Mouse (Mus musculus): Measurements from ENCODE around the gene Crhr2.

Gene Crhr2

GRCm38 (mm10) chr6:55132794-55133193, at the start of gene Crhr2:
Gene Crhr2 (minus strand): TSS chr6:55133016.
- DNase-seq = no peak

GRCm38 (mm10) chr6:55179560-55179959, 46.7 kb upstream of the Crhr2 start:
- DNase-seq = no peak

- DNase-seq = no peak
These were observed 44.4 kb upstream of the Crhr2 start for GRCm38 (mm10) chr6:55177060-55177732.

GRCm38 (mm10) chr6:55175892-55176291, 43.1 kb upstream of the Crhr2 start:
- DNase-seq = no peak

- DNase-seq = no peak
These were observed 42.6 kb upstream of the Crhr2 start for GRCm38 (mm10) chr6:55175456-55175855.

GRCm38 (mm10) chr6:55174741-55175181, 41.9 kb upstream of the Crhr2 start, which contains the start of gene Inmt:
Gene Inmt (minus strand): TSS chr6:55175043.
- DNase-seq = no peak

GRCm38 (mm10) chr6:55173941-55174349, 41.1 kb upstream of the Crhr2 start:
- no peak for DNase-seq

GRCm38 (mm10) chr6:55173171-55173570, 40.4 kb upstream of the Crhr2 start:
- DNase-seq = no peak

GRCm38 (mm10) chr6:55171638-55172037, 38.8 kb upstream of the Crhr2 start:
- DNase-seq = no peak

- DNase-seq = no peak
These were observed 37.0 kb upstream of the Crhr2 start for GRCm38 (mm10) chr6:55169818-55170217.

- peak; percentile 68 for DNase-seq
These were observed 34.1 kb upstream of the Crhr2 start for GRCm38 (mm10) chr6:55166777-55167463.

GRCm38 (mm10) chr6:55163046-55163584, 30.3 kb upstream of the Crhr2 start:
- no peak for DNase-seq

- DNase-seq = peak; percentile 78
These were observed 28.5 kb upstream of the Crhr2 start for GRCm38 (mm10) chr6:55161311-55161761.

GRCm38 (mm10) chr6:55159256-55159655, 26.4 kb upstream of the Crhr2 start:
- DNase-seq = no peak

- DNase-seq = no peak
These were observed 19.4 kb upstream of the Crhr2 start for GRCm38 (mm10) chr6:55152226-55152625.

GRCm38 (mm10) chr6:55146138-55146537, 13.3 kb upstream of the Crhr2 start:
- DNase-seq = no peak

GRCm38 (mm10) chr6:55145285-55145684, 12.5 kb upstream of the Crhr2 start:
- no peak for DNase-seq

GRCm38 (mm10) chr6:55138343-55138742, 5.5 kb upstream of the Crhr2 start:
- DNase-seq = no peak

GRCm38 (mm10) chr6:55133425-55133824, 609 bp upstream of the Crhr2 start:
- no peak for DNase-seq

- DNase-seq = no peak
These were observed 1.5 kb downstream of the Crhr2 start for GRCm38 (mm10) chr6:55131301-55131700.

- DNase-seq = no peak
These were observed 2.2 kb downstream of the Crhr2 start for GRCm38 (mm10) chr6:55130631-55131030.

- no peak for DNase-seq
These were observed 4.4 kb downstream of the Crhr2 start for GRCm38 (mm10) chr6:55128391-55128790.

- DNase-seq = no peak
These were observed 6.2 kb downstream of the Crhr2 start for GRCm38 (mm10) chr6:55126576-55126975.

- no peak for DNase-seq
These were observed 9.8 kb downstream of the Crhr2 start for GRCm38 (mm10) chr6:55123056-55123455.

All from right cerebral cortex, postnatal 25 days (tissue).